Mouse (Mus musculus) urinary bladder, postnatal 10 days (tissue): Measurements from ENCODE around the gene Trmt1.

Experiments
- DNase-seq: peaks from one replicate; pipeline ENCODE4 v3.0.0; 2022; ENCODE audit warnings: low spot score

The Trmt1 gene

DNA sequence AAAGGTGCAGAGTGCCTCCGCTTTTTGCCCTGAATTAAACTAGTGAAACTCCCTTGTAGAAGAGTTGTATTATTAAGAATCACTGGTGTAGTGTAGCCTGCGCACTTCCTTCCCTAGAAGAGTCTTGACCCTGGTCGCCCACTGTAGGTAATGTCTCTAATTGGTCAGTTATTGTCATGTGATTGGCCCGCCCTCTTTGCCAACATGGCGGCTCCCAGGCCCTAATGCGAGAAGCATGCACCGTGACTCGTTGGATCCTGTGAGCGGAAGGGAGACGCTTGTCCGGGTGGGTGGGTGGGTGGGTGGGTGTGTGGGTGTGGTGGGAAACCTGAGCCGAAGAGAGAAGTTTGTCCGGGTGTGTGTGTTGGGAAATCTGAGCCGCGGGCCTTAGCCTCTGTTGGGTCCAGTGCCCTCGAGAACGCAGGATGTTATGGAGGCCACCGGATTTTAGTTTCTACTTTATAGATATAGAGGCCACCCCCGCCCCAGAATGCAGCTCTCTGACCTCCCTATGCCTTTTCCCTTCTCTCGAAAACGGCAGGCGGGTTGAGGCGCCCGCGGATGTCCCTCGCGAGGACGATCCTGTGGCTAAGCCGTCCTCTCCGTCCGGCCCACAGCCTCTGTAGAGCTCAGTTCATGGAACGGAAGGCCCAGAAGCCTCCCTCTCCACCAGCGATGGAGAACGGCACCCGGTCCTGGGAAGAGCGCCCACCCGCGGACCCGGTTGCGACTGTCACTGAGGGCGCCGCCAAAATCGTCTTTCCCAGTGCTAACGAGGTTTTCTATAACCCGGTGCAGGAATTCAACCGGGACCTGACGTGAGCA lies 3.2 kb downstream of the Trmt1 start:
- DNase-seq = no peak

DNA sequence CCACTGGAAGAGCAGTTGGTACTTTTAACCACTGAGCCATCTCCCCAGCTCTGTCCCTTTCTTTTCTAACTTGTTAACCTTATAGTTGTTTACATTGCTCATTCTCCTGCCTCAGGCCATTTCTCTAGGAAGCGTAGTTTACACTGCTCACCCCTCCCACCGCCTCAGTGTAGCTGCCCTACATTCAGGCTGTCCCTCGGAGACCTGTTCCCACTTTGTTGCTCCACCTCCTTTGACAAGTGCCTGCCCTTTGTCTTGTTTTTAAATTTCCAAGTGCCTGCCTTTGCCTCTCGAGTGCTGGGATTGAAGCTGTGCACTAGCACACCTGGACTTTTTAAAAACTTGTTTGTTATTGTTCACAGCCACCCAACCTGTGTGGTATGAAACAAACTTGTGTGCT lies 7.2 kb downstream of the Trmt1 start:
- no peak for DNase-seq

DNA sequence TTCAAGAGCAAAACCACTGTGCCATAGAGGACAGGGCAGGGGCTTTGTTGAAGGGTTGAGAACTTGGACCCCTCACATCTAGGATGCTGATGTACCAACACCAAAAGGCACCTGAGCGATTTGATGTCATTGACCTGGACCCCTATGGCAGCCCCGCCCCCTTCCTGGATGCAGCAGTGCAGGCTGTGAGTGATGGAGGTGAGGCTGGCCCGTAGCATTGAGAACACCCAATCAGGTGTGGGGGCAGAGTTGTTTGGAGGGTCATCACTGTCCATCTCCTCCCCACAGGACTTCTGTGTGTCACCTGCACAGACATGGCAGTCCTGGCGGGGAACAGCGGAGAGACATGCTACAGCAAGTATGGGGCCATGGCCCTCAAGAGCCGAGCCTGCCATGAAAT lies 9.0 kb downstream of the Trmt1 start:
- DNase-seq = no peak

DNA sequence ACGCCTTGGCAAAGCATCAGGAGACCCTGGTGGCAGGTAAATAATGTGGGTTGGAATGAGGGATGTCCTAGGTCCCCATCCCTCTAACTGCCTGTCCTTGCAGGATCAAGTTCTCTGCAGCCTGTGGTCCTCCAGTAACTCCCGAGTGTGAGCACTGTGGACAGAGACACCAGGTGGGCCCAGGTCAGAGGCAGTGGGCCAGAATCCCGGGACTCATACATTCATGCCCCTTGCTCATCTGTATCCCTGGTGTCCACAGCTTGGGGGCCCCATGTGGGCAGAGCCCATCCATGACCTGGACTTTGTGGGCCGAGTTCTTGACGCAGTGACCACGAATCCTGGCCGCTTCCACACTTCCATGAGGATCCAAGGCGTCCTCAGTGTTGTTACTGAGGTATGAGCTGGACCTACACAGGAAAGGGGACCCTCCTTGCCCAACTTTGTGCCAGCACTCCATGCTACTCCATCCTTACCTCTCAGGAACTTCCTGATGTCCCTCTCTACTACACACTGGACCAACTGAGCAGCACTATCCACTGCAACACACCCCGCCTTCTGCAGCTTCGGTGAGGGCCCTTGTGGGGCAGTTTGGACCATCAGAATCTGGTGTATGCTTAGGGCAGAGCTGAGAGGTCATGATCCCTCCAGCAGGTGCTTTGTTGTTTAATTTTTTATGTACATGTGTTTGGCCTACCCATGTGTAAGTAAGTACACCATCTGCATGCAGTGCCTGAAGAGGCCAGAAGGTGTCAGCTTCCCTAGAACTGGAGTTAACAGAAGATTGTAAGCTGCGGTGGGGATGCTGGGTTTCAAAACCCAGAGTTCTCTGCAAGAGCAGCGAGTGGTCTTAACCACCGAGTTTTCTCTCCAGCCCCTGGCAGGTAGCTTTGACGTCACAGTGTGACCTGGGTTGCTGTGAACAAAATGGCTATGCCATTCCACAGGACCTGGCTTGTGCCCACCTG lies 11.3 kb downstream of the Trmt1 start:
- DNase-seq = no peak

DNA sequence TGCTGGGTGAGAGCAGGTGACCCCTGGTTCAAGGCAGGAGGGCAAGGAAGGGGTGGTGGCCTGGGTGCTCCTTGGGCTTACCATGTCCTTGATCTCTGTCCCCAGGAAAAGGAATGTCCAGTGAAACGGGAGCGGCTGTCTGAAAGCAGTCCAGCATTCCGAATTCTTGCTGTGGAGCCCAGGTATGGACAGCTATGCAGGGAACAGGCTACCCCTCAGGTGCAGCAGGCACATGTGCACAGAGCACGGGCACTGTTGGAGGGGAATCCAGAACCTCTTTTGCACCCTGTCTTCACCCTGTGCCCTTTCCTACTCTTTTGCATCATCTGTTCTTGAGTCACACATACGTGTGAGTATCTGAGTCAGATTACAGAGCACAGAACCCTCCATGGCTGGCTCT lies 12.2 kb downstream of the Trmt1 start:
- no peak for DNase-seq

DNA sequence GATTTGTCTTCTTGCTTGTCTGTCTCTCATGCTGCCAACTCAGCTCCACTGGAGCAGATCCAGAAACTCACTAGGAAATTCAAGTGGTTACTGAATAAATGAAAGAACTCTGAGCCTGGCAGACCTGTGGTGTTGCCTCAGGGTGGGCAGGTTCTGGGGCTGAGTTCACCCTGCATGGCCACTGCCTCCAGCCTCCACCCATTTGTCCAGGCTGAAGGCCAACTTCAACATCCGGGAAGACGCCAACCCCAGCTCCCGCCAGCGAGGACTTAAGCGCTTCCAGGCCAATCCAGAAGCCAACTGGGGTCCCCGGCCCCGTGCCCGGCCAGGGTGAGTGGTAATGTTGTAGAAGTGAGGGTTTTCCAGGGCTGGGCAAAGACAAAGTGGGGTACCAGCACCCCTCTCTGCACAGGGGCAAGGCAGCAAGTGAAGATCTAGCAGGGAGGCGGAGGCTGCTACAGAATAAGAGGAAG lies 12.9 kb downstream of the Trmt1 start:
- DNase-seq = no peak

DNA sequence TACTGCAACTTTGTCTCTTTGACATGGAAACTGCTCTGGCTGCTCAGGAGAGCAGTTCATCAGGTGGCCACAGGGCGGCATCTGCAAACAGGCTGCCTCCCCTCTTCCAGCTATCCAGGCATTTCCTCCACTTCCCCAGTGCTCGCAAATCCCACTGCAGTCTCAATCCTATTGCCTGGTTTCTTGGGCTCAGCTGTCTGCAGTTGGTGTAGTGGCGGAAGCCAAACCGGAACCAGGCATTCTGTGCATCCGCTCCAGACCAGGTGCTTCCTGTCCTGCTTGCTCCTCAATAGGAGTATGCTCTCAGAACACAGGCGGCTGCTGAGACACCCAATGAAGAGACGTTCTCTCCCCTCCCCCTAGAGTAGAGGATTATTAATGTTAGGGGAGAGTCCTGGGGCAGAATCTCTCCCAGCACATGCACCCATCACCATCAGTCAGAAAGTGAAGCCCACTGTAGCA lies 13.8 kb downstream of the Trmt1 start:
- no peak for DNase-seq

DNA sequence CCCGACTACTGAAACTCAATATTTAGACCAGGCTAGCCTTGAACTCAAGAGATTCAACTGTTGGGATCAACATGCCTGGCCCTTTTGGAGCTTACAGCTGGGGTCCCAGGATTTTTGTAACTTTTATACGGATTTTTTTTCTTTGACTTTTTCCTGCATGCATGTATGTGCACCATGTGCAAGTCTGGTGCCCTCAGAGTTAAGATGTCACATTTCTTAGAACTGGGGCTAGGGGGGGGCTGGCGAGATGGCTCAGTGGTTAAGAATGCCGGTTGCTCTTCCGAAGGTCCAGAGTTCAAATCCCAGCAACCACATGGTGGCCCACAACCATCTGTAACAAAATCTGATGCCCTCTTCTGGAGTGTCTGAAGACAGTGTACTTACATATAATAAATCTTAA lies 14.4 kb downstream of the Trmt1 start:
- no peak for DNase-seq

DNA sequence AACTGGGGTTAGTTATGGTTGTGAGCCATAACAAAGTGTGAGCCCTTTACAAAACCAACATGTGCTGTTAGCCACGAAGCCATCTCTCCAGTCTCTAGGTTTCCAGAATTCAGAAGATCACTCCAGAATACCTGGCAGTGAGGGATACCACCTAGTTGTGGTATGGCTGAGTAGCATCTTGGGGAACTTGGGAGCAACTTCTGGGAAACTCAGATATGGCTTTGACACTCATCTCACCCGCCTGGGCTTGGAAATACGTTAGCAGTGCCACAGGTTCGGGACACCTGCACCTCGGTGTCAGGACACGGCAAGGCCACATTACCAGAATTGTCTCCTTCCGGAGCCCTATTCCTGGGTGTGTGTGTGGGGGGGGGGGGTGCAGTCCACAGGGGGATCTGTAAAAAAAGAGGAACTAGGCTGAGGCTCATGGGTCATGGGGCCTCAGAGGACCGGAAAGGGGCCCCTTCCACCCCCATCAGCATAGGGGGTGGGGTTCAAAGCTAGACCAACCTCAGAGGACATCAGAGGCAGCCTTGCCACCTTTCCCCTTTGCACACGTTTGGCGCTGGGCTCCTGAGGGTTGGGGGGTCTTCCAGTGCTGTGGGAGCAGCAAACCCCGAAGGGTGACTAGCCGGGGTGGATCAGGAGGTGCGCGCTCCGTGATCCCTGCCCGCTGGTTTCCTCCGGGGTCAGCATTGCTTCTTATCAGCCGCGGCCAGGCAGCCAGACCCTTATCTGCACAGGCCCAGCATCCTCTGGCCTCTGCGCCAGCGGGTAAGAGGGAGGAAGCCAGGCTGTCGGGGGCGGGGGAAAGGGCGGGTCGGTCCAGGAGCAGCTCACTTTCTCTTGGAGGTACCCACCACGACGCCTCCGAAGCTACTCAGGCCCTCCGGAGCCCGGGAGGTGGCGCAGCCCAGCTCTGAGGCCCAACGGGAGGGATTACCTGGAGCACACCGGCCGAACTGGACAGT lies 15.1 kb downstream of the Trmt1 start, which contains the start of gene Lyl1:
Gene Lyl1 (plus strand): TSS at position 517 of the 971 bp plus-strand sequence.
- no peak for DNase-seq

DNA sequence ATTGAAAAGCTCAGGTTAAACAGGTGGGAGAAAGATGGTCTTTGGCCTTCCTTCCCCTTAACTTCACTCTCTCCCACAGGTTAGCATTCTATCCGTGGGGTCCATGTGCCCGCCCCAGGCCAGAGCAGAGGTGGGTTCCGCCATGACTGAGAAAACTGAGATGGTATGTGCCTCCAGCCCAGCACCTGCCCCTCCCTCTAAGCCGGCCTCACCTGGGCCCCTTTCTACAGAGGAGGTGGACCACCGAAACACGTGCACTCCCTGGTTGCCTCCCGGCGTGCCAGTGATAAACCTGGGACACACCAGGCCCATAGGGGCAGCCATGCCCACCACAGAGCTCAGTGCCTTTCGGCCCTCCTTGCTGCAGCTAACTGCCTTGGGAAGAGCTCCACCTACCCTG lies 16.5 kb downstream of the Trmt1 start:
- no peak for DNase-seq

DNA sequence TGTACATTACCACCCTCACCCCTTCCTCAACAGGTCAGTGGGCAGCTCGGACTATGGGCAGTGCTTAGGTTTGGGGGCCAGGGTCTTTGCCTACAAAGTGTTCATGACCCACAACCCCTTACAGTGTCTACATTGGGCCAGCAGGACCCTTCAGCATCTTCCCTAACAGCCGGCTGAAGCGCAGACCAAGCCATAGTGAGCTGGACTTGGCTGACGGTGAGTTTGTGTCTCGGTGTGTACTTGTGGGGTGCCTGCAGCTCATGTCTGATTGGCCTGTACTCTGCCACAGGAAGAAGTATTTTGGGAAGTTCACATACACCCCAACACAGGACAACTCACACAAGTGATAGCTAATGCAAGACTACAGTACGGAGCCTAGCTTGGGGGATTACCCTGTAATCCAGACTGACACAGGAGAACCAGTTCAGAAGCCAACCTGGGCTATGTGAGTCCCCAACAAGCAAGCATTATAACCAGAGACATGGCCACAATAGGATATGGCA lies 16.9 kb downstream of the Trmt1 start:
- DNase-seq = no peak

DNA sequence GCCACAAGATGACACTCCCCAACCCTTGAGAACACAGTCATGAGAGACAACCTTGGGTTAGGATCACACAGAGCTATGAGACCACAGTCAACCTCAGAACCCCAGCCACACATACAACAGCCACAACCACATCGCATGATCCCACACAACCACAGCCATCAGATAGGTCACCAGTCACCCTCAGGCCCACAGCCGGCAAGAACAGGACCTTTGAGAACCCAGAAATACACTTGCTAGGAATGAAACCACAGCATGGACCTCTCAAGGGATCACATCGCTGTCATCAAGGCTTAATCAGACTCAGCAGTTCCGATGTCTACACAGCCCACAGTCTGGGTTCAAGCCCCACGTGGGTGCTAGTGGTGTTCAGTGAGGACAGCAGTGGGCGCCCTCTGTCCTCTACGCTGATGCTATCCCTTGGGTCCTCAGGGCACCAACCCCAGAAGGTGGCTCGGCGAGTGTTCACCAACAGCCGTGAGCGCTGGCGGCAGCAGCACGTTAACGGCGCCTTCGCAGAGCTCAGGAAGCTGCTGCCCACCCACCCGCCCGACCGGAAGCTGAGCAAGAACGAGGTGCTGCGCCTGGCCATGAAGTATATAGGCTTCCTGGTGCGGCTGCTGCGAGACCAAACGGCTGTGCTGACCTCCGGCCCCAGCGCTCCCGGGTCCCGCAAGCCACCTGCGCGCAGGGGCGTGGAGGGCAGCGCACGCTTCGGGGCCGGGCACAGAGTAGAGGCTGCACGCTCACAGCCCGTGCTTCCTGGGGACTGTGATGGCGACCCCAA lies 17.6 kb downstream of the Trmt1 start:
- no peak for DNase-seq

DNA sequence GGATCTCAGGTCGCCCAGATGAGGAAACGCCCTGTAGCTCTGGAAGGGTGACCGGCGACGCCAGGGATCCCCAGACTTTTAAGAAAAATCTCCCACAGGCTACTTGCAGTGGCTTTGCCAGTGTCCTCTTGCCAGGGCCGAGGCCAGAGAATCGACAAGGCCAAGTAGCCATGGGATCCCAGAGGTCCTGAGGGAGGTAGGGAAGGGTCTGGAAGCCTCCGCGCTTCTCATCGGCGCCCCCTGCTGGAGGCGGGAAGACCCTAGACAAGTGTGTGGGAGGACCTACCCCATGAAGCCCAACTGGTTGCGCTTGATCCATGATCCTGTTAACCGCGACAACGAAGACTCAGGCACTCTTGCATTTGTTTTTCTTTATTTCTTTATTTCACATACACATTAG lies 18.2 kb downstream of the Trmt1 start:
- DNase-seq = no peak

DNA sequence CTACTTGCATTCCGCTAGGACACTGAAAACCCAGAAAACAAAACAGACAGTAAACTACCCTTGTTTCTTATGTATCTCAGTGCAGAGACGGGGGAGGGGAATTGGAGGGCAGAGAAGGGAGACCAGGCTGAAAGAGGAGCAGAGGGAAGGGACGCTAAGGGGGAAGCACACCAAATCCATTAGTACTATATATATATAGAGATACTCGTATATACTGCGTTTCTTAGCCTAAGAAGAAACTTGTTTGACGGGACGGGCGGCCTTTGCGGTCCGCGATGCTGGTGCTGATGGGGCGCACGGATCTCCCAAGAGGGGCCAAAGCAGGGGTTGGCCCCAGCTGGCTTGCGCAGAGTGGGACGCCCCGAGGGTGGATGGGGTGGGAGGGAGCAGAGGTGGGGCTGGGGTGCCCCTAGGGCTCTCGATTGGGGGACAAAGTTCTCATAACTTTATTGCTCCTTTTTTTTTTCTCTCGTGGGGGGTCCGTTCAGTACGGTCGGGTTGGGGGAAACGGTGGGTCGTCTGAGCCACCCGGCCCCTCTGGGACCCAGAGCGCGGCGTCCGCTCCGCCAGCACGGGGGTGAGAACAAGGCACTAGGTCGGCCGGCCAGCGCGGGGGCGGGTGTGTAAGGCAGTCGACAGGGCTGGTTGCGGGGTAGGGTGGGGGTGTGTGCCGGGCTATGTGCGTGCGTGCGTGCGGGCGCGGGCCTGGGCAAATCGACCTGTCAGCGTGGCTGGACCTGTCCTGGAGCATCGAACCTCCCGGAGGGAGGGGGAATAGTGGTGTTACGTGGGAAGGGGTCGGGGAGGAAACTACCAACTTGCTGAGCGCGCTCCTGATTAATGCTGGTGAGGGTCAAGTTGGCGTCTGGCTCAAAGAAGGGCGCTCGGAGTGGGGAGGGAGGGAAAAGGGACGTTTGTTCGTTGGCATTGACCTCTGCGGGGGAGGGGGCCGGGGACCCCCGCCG lies 19.0 kb downstream of the Trmt1 start:
- no peak for DNase-seq

DNA sequence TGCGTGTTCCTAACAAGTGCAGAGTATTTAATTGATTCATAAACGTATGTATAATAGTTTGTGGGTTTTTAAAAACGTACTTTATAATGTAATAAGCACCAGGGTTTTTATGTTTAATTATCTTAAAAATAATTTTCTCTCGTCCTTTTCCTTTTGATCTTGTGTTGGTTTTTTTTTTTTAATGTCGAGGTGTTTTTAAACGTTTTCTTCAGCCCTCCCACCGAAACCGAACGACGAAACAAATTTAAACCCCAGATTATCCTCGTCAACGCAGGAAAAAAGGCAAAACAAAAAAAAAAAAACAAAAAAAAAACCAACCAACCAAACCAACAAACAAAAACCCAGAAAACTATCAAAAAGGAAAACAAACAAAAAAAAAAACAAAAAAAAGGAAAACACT lies 19.9 kb downstream of the Trmt1 start:
- no peak for DNase-seq

DNA sequence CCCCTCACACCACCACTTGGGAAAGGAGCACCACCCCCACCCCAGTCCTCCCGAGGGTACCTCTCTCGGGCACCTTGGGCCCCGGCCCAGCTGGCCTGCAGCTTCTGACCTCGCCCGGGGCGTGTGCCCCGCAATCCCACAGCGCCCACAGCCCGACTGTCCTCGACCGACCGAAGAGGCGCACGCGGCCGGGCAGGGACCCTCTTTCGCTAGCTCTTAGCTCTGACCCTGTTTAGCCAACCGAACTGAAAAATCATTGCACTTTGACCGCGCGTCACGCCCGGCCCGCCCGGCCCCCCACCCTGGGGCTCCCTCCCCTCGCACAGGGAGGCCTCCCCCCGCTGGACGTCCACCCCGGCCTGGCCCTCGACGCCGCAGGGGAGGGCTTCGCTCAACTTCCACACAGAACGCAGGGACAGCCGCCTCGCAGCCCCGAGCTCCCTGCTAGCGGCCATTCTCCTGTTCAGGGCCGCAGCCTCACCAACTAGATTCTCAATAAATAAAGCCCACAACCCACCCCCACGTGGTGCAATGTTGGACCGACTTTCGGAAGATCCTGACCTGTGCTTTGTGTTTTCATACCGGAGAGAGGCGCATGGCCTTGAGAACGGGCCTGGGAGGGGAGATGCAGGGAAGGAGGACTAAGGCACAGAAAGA lies 20.6 kb downstream of the Trmt1 start:
- no peak for DNase-seq

DNA sequence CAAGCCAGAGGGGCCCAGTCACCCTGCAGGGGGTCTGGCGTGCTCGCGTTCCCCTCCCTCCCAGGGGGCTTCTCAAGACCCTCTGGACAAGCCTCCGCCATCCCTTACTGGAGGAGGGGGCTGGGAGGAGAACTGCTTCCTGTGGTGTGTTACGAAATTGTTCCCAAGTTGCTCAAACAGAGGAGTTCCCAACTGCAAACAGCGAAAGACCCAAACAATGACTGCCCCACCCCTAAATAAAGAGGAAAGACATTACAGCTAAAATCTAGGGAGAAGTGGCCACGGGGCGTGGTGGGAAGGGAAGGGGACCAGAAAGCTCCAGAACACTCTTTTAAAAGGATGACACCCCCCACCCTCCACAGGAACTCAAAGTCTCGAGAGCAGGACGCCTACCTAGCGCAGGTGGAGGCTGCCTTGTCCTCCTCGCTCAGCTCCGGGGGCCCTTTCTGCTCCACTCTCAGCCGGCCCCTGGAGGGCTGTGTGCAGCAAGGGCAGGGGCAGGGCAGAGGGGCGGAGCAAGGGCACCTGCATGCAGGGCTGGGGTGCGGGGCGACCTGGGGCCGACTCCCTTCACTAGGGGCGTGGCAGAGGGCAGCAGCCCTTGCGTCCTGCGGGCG lies 21.3 kb downstream of the Trmt1 start:
- DNase-seq = no peak

DNA sequence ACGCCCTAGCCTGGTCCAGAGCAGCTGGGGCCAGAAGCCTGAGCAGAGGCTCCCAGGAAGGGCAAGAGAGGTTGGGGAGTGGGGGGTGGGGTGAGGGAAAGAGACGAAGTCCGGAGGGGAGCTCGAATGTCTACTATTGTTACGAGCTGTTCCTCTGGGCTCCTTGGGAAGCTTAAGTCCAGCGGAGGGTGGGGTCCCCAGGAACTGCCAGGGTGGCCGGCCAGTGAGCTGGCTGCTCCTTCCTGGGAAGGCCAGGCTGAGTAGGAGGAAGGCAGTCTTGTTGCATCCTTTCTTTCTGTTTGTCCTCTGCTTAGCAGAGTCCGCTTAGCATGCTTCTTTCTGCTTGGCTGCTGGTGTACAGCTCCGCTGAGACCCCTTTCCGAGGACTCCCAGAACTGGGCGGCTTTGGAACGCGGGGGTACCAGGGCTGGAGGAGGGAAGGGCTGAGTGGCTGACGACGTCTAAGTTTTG lies 22.0 kb downstream of the Trmt1 start:
- DNase-seq = no peak
